Mouse (Mus musculus): Measurements from ENCODE around the gene Wipi2. TPM values are rescaled to one million over a fixed set of nuclear protein-coding genes. Genes with fewer than 3 reads are reported as not detected.

Wipi2 gene
- polyA plus RNA-seq (2015; fragmentation: Nextera tagmentation; extraction: Ambion mirVana), result 44.6 and 45.7 TPM in 2 replicates

- ATAC-seq (ENCODE audit: low FRiP score, low read depth), result no peak
- no peaks in the 10 kb centered on the region for H3K36me3 ChIP-seq
- H3K27ac ChIP-seq (replicated peaks), result no peak within 1 kb of the TSS
- H3K27me3 ChIP-seq, result no peaks in the 10 kb centered on the region
- H3K4me1 ChIP-seq (replicated peaks), result peaks cover 18% of the 10 kb centered on the region
- WGBS, result 91% methylated on average over 2 of the region's 2 CpGs
- peak within 1 kb of the TSS; percentile 90 for H3K4me2 ChIP-seq
- H3K9me3 ChIP-seq, result no peaks in the 10 kb centered on the region
- H3K4me3 ChIP-seq, result peak within 1 kb of the TSS; percentile 81
- no peak within 1 kb of the TSS for H3K9ac ChIP-seq
Measured at GRCm38 (mm10) chr5:142627398-142627797, at the start of gene Wipi2. Gene Wipi2 (plus strand): TSS chr5:142627698.

DNA sequence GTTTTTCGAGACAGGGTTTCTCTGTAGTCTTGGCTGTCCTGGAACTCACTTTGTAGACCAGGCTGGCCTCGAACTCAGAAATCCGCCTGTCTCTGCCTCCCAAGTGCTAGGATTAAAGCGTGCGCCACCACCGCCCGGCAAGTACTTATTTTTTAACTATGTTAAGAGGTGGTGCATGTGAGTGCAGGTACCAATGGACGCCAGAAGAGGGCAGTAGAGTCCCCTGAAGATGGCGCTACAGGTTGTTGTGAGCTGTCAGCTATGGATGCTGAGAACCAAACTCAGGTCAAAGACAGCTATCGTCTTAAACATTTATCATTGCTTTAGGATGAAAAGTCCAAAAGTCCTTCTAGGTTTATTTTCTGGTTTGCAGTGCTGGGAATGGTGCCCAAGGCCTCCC is 49.3 kb upstream of the Wipi2 start:
- no peak for ATAC-seq (ENCODE audit: low FRiP score, low read depth)
- Histone ChIP-seq H3K9ac (no peak overlapping the region), H3K27ac (replicated peaks) (no peak overlapping the region), H3K9me3 (no peaks in the 10 kb centered on the region), H3K4me1 (replicated peaks) (peaks cover 2% of the 10 kb centered on the region; the same call in 1 of the 2 replicates), H3K4me2 (no peak overlapping the region), H3K27me3 (no peaks in the 10 kb centered on the region), H3K36me3 (no peaks in the 10 kb centered on the region), H3K4me3 (no peak overlapping the region)
- 91% methylated on average over 10 of the region's 10 CpGs for whole genome bisulfite sequencing

DNA sequence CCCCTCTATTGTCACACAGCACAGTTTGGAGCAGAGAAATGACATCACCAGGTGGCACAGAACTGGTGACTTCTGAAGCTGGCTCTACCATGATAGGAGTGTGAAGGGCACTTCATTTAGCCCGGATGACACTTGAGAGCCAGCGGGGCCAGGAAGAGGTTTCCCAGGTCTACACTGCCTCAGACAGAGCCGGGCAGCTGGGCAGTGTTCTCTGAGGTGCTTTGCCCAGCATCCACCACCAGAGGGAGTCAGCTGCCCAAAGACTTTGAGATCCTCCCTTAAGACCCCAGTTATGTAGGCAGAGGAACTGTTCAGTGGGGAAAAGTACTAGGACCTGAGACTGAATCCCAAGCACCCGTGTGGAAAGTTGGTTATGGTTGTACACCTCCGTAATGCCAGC is 46.0 kb upstream of the Wipi2 start:
- peak; percentile 62 for ATAC-seq (ENCODE audit: low FRiP score, low read depth)
- Histone ChIP-seq H3K4me3 (no peak overlapping the region), H3K9ac (no peak overlapping the region), H3K27ac (replicated peaks) (0 out of 2 replicates have a peak overlapping the region, but pooled peaks have one; percentile 5), H3K9me3 (no peaks in the 10 kb centered on the region), H3K4me2 (no peak overlapping the region), H3K4me1 (replicated peaks) (peaks cover 16% of the 10 kb centered on the region; the same call in 1 of the 2 replicates), H3K27me3 (no peaks in the 10 kb centered on the region), H3K36me3 (no peaks in the 10 kb centered on the region)
- WGBS, result 12% methylated on average over 5 of the region's 5 CpGs

GRCm38 (mm10) chr5:142583616-142584126 is 43.8 kb upstream of the Wipi2 start:
- no peaks in the 10 kb centered on the region for H3K27me3 ChIP-seq
- peak; percentile 93 for ATAC-seq (ENCODE audit: low FRiP score, low read depth)
- no peak overlapping the region for H3K4me3 ChIP-seq
- peaks cover 16% of the 10 kb centered on the region; the same call in 1 of the 2 replicates for H3K4me1 ChIP-seq (replicated peaks)
- H3K9me3 ChIP-seq, result no peaks in the 10 kb centered on the region
- WGBS, result 16% methylated on average over 14 of the region's 14 CpGs
- peak overlapping the region; percentile 39; the same call in 1 of the 2 replicates for H3K4me2 ChIP-seq
- H3K9ac ChIP-seq, result no peak overlapping the region
- no peaks in the 10 kb centered on the region for H3K36me3 ChIP-seq
- peak overlapping the region; percentile 72 for H3K27ac ChIP-seq (replicated peaks)

- H3K36me3 ChIP-seq, result no peaks in the 10 kb centered on the region
- H3K9ac ChIP-seq, result no peak overlapping the region
- no peaks in the 10 kb centered on the region for H3K9me3 ChIP-seq
- WGBS, result 35% methylated on average over 6 of the region's 6 CpGs
- ATAC-seq (ENCODE audit: low FRiP score, low read depth), result 0 out of 2 replicates have a peak, but pooled peaks have one; percentile 2
- H3K4me3 ChIP-seq, result no peak overlapping the region
- no peak overlapping the region for H3K4me2 ChIP-seq
- peak overlapping the region; percentile 61 for H3K27ac ChIP-seq (replicated peaks)
- H3K27me3 ChIP-seq, result no peaks in the 10 kb centered on the region
- H3K4me1 ChIP-seq (replicated peaks), result peaks cover 28% of the 10 kb centered on the region
Measured at GRCm38 (mm10) chr5:142590953-142591616, 36.4 kb upstream of the Wipi2 start.

DNA sequence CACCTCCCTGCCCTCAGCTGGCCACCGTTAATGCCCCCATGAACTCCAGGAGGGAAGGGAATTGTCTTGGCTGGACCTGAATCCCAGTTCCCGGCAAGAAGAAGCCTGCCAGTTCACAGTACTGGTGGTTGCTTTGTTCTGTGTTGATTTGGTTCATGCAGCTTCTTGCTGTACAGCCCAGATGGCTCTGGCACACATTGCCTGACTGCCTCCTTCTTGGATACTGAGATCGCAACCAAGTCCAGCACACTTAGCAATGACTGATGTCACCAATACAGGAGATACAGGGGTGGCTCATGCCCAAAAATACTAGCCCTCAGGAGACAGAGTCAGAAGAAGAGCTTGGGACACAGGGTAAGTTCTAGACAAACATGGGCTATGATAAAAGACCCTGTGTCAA is 31.8 kb upstream of the Wipi2 start:
- no peak overlapping the region for H3K9ac ChIP-seq
- H3K4me3 ChIP-seq, result no peak overlapping the region
- no peaks in the 10 kb centered on the region for H3K27me3 ChIP-seq
- WGBS, result 50% methylated on average over 3 of the region's 3 CpGs
- no peak overlapping the region for H3K4me2 ChIP-seq
- no peaks in the 10 kb centered on the region for H3K9me3 ChIP-seq
- H3K4me1 ChIP-seq (replicated peaks), result peaks cover 14% of the 10 kb centered on the region
- ATAC-seq (ENCODE audit: low FRiP score, low read depth), result peak; percentile 63; the same call in 1 of the 2 replicates
- H3K27ac ChIP-seq (replicated peaks), result peak overlapping the region; percentile 65
- no peaks in the 10 kb centered on the region for H3K36me3 ChIP-seq

- Histone ChIP-seq H3K4me3 (no peak overlapping the region), H3K4me2 (no peak overlapping the region), H3K27ac (replicated peaks) (no peak overlapping the region), H3K9me3 (no peaks in the 10 kb centered on the region), H3K9ac (no peak overlapping the region), H3K36me3 (no peaks in the 10 kb centered on the region), H3K27me3 (no peaks in the 10 kb centered on the region), H3K4me1 (replicated peaks) (0 out of 2 replicates have a peak, but pooled peaks cover 7% of the 10 kb centered on the region)
- no peak for ATAC-seq (ENCODE audit: low FRiP score, low read depth)
- WGBS, result 80% methylated on average over 6 of the region's 6 CpGs
Measured at GRCm38 (mm10) chr5:142596723-142597122, 30.8 kb upstream of the Wipi2 start.

DNA sequence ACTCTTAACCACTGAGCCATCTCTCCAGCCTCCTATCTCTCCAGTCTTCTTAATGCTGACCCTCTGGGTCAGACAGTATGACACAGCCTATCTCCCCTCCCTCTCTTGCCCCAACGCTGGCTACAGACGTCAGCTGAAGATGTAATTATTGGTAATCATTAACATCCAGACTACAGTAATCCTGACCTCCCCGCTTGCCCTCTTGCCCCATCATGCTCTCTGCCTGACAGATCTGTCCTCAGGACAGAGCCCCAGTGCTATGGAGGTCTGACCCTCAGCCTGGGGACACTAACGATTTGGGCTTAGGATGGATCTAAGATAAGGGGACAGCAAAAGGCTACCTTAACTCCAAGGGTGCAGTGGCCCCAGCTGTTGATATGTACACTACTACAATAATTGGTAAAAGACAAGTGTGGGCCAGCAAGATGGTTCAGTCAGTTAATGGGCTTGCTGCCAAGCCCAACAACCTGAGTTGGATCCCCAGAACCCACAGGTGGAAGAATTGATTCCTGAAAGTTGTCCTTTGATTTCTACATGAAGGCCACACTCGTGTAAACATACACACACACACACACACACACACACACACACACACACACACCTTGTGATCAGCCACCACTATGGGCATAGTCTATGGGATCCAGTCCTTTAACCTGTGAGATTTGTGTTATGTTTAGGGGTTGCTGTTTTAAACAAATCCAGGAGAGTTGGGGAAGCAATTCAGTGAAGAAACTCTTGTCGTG is 29.7 kb upstream of the Wipi2 start:
- Histone ChIP-seq H3K36me3 (no peaks in the 10 kb centered on the region), H3K27ac (replicated peaks) (no peak overlapping the region), H3K9ac (no peak overlapping the region), H3K4me2 (no peak overlapping the region), H3K4me3 (no peak overlapping the region), H3K9me3 (no peaks in the 10 kb centered on the region), H3K4me1 (replicated peaks) (peaks cover 11% of the 10 kb centered on the region; the same call in 1 of the 2 replicates), H3K27me3 (no peaks in the 10 kb centered on the region)
- 77% methylated on average over 6 of the region's 6 CpGs for WGBS
- no peak for ATAC-seq (ENCODE audit: low FRiP score, low read depth)

GRCm38 (mm10) chr5:142604379-142604778 is 23.1 kb upstream of the Wipi2 start:
- Histone ChIP-seq H3K9me3 (no peaks in the 10 kb centered on the region), H3K27me3 (no peaks in the 10 kb centered on the region), H3K4me1 (replicated peaks) (peaks cover 15% of the 10 kb centered on the region), H3K36me3 (no peaks in the 10 kb centered on the region), H3K4me2 (no peak overlapping the region), H3K9ac (no peak overlapping the region), H3K4me3 (no peak overlapping the region), H3K27ac (replicated peaks) (no peak overlapping the region)
- ATAC-seq (ENCODE audit: low FRiP score, low read depth), result no peak
- 77% methylated on average over 7 of the region's 7 CpGs for WGBS

- Histone ChIP-seq H3K4me1 (replicated peaks) (peaks cover 15% of the 10 kb centered on the region), H3K27ac (replicated peaks) (no peak overlapping the region), H3K9ac (no peak overlapping the region), H3K27me3 (no peaks in the 10 kb centered on the region), H3K9me3 (no peaks in the 10 kb centered on the region), H3K4me3 (no peak overlapping the region), H3K36me3 (no peaks in the 10 kb centered on the region), H3K4me2 (peak overlapping the region; percentile 13; the same call in 1 of the 2 replicates)
- no peak for ATAC-seq (ENCODE audit: low FRiP score, low read depth)
- WGBS, result 84% methylated on average over 12 of the region's 12 CpGs
Measured at GRCm38 (mm10) chr5:142605288-142605687, 22.2 kb upstream of the Wipi2 start.

DNA sequence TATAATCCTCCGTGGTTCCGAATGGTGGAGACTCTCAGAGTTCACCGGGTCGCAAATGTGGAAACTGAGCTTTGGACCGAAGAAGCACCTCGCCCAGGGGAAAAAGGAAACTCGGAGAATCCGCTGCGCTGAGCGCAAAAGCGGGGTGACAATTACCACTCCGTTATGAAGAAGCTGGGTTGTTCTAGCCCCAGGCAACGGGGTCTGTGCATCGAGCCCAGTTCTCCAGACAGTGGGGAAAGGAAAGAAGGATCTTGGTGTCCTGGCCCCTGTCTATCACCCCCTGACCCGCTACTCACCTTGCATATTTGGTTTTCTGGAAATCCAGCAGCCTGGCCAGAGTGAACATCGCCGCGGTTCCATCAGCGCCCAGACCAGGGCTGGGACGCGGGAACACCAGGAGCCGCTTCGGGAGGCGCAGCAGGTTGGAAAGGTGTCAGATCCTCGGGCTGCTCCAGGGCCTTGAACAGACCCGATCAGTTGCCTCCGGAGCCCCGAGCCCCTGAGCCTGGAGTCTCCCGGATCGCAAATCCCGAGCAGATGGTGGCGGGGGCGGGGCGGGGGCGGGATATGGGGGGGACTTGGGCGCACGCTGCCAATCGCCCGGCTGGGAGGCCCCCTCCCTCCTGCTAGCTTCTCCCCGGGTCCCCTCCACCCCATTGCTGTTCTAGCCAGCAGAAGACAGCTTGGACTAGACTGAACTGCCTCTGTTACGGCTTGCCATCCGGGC is 19.1 kb upstream of the Wipi2 start, which contains the start of gene Mmd2:
TSS of gene Mmd2 (minus strand) at position 542 of the 730 bp plus-strand sequence.
- peak; percentile 85 for ATAC-seq (ENCODE audit: low FRiP score, low read depth)
- Histone ChIP-seq H3K9me3 (no peaks in the 10 kb centered on the region), H3K36me3 (no peaks in the 10 kb centered on the region), H3K4me2 (peak within 1 kb of the TSS; percentile 69), H3K9ac (peak within 1 kb of the TSS; percentile 42), H3K27me3 (no peaks in the 10 kb centered on the region), H3K27ac (replicated peaks) (peak within 1 kb of the TSS; percentile 23), H3K4me3 (peak within 1 kb of the TSS; percentile 47), H3K4me1 (replicated peaks) (peaks cover 14% of the 10 kb centered on the region)
- WGBS, result 1% methylated on average over 41 of the region's 42 CpGs

All from hindbrain, embryonic 15.5 days (tissue).